Mouse (Mus musculus) limb, embryonic 12.5 days (tissue): Measurements from ENCODE around the gene Slc23a4. TPM values are rescaled to one million over a fixed set of nuclear protein-coding genes. Genes with fewer than 3 reads are reported as not detected.

Source experiments
- ATAC-seq: fragments of 200-750 bp; cut with Nextera tagmentation; 2 replicates; pipeline ENCODE4 v1.8.0; 2017; ENCODE audit warnings: low read depth, moderate TSS enrichment; ENCODE audit not compliant: insufficient number of reproducible peaks, insufficient read depth, low FRiP score, low TSS enrichment
- H3K27ac ChIP-seq: fragments of 300-500 bp; sonication (generic); 2 replicates; pipeline ENCODE4 v1.5.1; 2016; ENCODE audit warnings: mild to moderate bottlenecking, moderate library complexity
- H3K27me3 ChIP-seq: fragments of 300-500 bp; sonication (generic); 2 replicates; pipeline ENCODE4 v1.6.1; 2016; ENCODE audit warnings: mild to moderate bottlenecking, moderate library complexity
- H3K36me3 ChIP-seq: fragments of 300-500 bp; sonication (generic); 2 replicates; pipeline ENCODE4 v1.6.1; 2016; ENCODE audit warnings: mild to moderate bottlenecking, moderate library complexity
- H3K4me1 ChIP-seq: fragments of 300-500 bp; sonication (generic); replicated peaks from 2 replicates; pipeline ENCODE4 v1.6.1; 2016
- H3K4me2 ChIP-seq: fragments of 300-500 bp; sonication (generic); 2 replicates; pipeline ENCODE4 v1.6.1; 2016; ENCODE audit warnings: mild to moderate bottlenecking, moderate library complexity
- H3K4me3 ChIP-seq: fragments of 300-500 bp; sonication (generic); replicated peaks from 2 replicates; pipeline ENCODE4 v1.5.1; 2016; ENCODE audit warnings: mild to moderate bottlenecking
- H3K9ac ChIP-seq: fragments of 300-500 bp; sonication (generic); replicated peaks from 2 replicates; pipeline ENCODE4 v1.6.1; 2016; ENCODE audit warnings: mild to moderate bottlenecking, moderate library complexity
- H3K9me3 ChIP-seq: fragments of 300-500 bp; sonication (generic); 2 replicates; pipeline ENCODE4 v1.6.1; 2016; ENCODE audit warnings: mild to moderate bottlenecking, moderate library complexity
- WGBS: fragments of 180-500 bp; shearing (Covaris S2); methylation state at CpG from one replicate; pipeline ENCODE4 v1.1.7; 2016; 5-methylcytosine and 5-hydroxymethylcytosine counted together
- polyA plus RNA-seq: library from polyadenylated mRNA; unstranded; fragments of >200 nt; fragmentation: Nextera tagmentation; extraction: Ambion mirVana; gene quantifications from 2 replicates; pipeline ENCODE4 v1.2.1, GENCODE M21; 2016

Gene Slc23a4
- polyA plus RNA-seq: 0.37 and 0.56 TPM in 2 replicates

GRCm38 (mm10) chr6:34988081-34988761 is at the start of gene Slc23a4:
Gene Slc23a4 (minus strand): TSS chr6:34988404.
- H3K4me1 ChIP-seq: peaks cover 20% of the 10 kb centered on the region
- no peak within 1 kb of the TSS for H3K4me3 ChIP-seq
- ATAC-seq: no peak
- H3K27me3 ChIP-seq: no peaks in the 10 kb centered on the region
- H3K4me2 ChIP-seq: peak within 1 kb of the TSS; percentile 36
- H3K36me3 ChIP-seq: no peaks in the 10 kb centered on the region
- 13% methylated on average over 20 of the region's 20 CpGs for WGBS
- no peak within 1 kb of the TSS for H3K9ac ChIP-seq
- no peaks in the 10 kb centered on the region for H3K9me3 ChIP-seq
- no peak within 1 kb of the TSS for H3K27ac ChIP-seq

DNA sequence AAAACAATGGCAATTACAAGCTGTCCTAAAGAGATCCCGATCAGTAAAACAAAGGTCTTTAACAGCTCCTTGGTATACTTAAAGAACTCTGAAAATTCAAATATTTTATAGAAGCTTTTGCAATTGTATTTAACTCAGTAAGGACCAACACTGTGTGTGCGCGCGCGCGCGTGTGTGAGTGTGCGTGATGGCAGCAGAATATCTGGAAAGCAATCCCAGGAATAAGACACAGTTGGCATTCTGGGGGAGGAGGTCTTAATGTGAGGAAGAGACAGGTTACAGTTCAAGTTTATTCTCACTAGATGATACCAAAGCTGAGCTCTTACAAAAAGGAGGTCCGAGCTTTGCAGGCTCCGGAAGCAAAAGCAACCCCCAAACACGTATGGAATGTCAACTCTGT is 45.1 kb upstream of the Slc23a4 start:
- Histone ChIP-seq H3K27me3 (no peaks in the 10 kb centered on the region), H3K9ac (no peak overlapping the region), H3K4me1 (no peaks in the 10 kb centered on the region), H3K4me3 (no peak overlapping the region), H3K4me2 (no peak overlapping the region), H3K27ac (no peak overlapping the region), H3K9me3 (no peaks in the 10 kb centered on the region), H3K36me3 (peaks cover 12% of the 10 kb centered on the region; the same call in 1 of the 2 replicates)
- 97% methylated on average over 11 of the region's 11 CpGs for WGBS
- ATAC-seq: no peak

DNA sequence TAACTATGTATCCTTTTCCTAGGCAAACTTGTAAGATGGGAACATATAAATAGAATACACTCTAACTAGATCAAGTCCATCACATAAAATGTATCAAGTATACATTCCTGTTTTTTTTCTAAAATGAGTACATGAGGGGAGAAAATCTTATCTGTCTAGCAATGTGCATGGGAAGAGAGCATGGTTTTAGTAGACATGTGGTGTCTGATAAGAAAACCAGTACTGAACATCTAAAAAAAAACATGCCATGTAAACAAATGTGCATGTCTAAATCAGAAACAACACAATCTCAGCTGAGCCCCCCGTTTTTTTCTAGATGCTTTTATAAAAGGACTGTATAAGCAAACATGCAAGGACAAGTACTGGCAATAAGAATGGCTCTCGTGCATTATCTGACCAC is 44.5 kb upstream of the Slc23a4 start:
- ATAC-seq: no peak
- H3K4me3 ChIP-seq: no peak overlapping the region

GRCm38 (mm10) chr6:35030811-35031210 is 42.6 kb upstream of the Slc23a4 start:
- Histone ChIP-seq H3K9me3 (no peaks in the 10 kb centered on the region), H3K4me3 (no peak overlapping the region), H3K36me3 (no peaks in the 10 kb centered on the region), H3K27ac (no peak overlapping the region), H3K9ac (no peak overlapping the region), H3K4me1 (no peaks in the 10 kb centered on the region; the same call in 1 of the 2 replicates), H3K27me3 (no peaks in the 10 kb centered on the region), H3K4me2 (no peak overlapping the region)
- WGBS: 90% methylated on average over 4 of the region's 4 CpGs
- ATAC-seq: no peak

More for the DNA sequence above, 44.5 kb upstream of the Slc23a4 start:
- Histone ChIP-seq H3K9me3 (no peaks in the 10 kb centered on the region), H3K9ac (no peak overlapping the region), H3K4me1 (no peaks in the 10 kb centered on the region), H3K27me3 (no peaks in the 10 kb centered on the region), H3K27ac (no peak overlapping the region), H3K4me2 (no peak overlapping the region), H3K36me3 (peaks cover 12% of the 10 kb centered on the region; the same call in 1 of the 2 replicates)
- WGBS: 84% methylated on average over 2 of the region's 2 CpGs

- Histone ChIP-seq H3K27ac (no peak overlapping the region), H3K9ac (no peak overlapping the region), H3K36me3 (no peaks in the 10 kb centered on the region), H3K4me2 (no peak overlapping the region), H3K4me1 (peaks cover 3% of the 10 kb centered on the region; the same call in 1 of the 2 replicates), H3K4me3 (no peak overlapping the region), H3K27me3 (no peaks in the 10 kb centered on the region), H3K9me3 (no peaks in the 10 kb centered on the region)
- ATAC-seq: no peak
- WGBS: 94% methylated on average over 6 of the region's 6 CpGs
These were observed 42.0 kb upstream of the Slc23a4 start for GRCm38 (mm10) chr6:35030226-35030625.

- no peak overlapping the region for H3K9ac ChIP-seq
- H3K27me3 ChIP-seq: no peaks in the 10 kb centered on the region
- H3K4me1 ChIP-seq: peaks cover 9% of the 10 kb centered on the region; the same call in 1 of the 2 replicates
- no peak overlapping the region for H3K4me2 ChIP-seq
- H3K4me3 ChIP-seq: no peak overlapping the region
- WGBS: 97% methylated on average over 2 of the region's 2 CpGs
- H3K9me3 ChIP-seq: no peaks in the 10 kb centered on the region
- peaks cover 2% of the 10 kb centered on the region for H3K36me3 ChIP-seq
- no peak for ATAC-seq
- no peak overlapping the region for H3K27ac ChIP-seq
These were observed 39.8 kb upstream of the Slc23a4 start for GRCm38 (mm10) chr6:35028023-35028422.

- H3K27me3 ChIP-seq: no peaks in the 10 kb centered on the region
- no peak overlapping the region for H3K9ac ChIP-seq
- no peak overlapping the region for H3K4me2 ChIP-seq
- peaks cover 9% of the 10 kb centered on the region; the same call in 1 of the 2 replicates for H3K4me1 ChIP-seq
- no peak overlapping the region for H3K4me3 ChIP-seq
- ATAC-seq: no peak
- H3K9me3 ChIP-seq: no peaks in the 10 kb centered on the region
- H3K27ac ChIP-seq: no peak overlapping the region
- H3K36me3 ChIP-seq: peaks cover 8% of the 10 kb centered on the region
- 65% methylated on average over 6 of the region's 6 CpGs for WGBS
These were observed 39.1 kb upstream of the Slc23a4 start for GRCm38 (mm10) chr6:35027257-35027656.

GRCm38 (mm10) chr6:35016624-35017023 is 28.4 kb upstream of the Slc23a4 start:
- Histone ChIP-seq H3K27me3 (no peaks in the 10 kb centered on the region), H3K4me1 (no peaks in the 10 kb centered on the region), H3K36me3 (peaks cover 8% of the 10 kb centered on the region; the same call in 1 of the 2 replicates), H3K4me2 (no peak overlapping the region), H3K9me3 (no peaks in the 10 kb centered on the region), H3K4me3 (no peak overlapping the region), H3K27ac (no peak overlapping the region), H3K9ac (no peak overlapping the region)
- ATAC-seq: no peak
- 92% methylated on average over 5 of the region's 5 CpGs for WGBS

DNA sequence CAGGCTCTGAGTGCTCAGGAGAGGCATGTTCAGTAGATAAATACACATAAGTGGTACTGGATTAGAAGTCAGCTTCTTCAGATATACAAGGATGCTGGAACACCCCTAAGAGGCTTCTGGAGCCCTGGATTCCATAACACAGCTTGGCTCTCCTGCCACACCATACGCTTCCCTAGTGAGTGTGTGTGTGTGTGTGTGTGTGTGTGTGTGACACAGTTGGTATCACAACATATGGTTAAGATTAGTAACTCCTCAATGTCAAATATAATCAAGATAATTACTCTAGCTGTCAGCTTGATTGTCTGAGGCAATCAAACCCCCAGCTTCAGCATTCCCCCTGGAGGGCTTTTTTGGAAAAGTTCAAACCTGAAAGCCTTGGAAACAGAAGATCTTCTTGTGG is 23.7 kb upstream of the Slc23a4 start:
- no peak for ATAC-seq
- H3K4me2 ChIP-seq: no peak overlapping the region
- no peaks in the 10 kb centered on the region for H3K27me3 ChIP-seq
- H3K4me3 ChIP-seq: no peak overlapping the region
- no peak overlapping the region for H3K27ac ChIP-seq
- no peak overlapping the region for H3K9ac ChIP-seq
- H3K36me3 ChIP-seq: no peaks in the 10 kb centered on the region
- no peaks in the 10 kb centered on the region for H3K4me1 ChIP-seq
- 84% methylated on average over 1 of the region's 1 CpGs for WGBS
- H3K9me3 ChIP-seq: no peaks in the 10 kb centered on the region

GRCm38 (mm10) chr6:35010705-35011104 is 22.5 kb upstream of the Slc23a4 start:
- ATAC-seq: no peak

GRCm38 (mm10) chr6:35002261-35002669 is 14.1 kb upstream of the Slc23a4 start:
- H3K9me3 ChIP-seq: no peaks in the 10 kb centered on the region
- H3K27ac ChIP-seq: no peak overlapping the region
- no peak for ATAC-seq
- no peaks in the 10 kb centered on the region for H3K27me3 ChIP-seq
- no peaks in the 10 kb centered on the region for H3K4me1 ChIP-seq
- H3K36me3 ChIP-seq: no peaks in the 10 kb centered on the region
- no peak overlapping the region for H3K4me2 ChIP-seq
- no peak overlapping the region for H3K9ac ChIP-seq
- H3K4me3 ChIP-seq: no peak overlapping the region
- 84% methylated on average over 18 of the region's 18 CpGs for WGBS

More at GRCm38 (mm10) chr6:35010705-35011104, 22.5 kb upstream of the Slc23a4 start:
- H3K4me3 ChIP-seq: no peak overlapping the region
- H3K36me3 ChIP-seq: no peaks in the 10 kb centered on the region
- H3K4me1 ChIP-seq: no peaks in the 10 kb centered on the region
- H3K4me2 ChIP-seq: no peak overlapping the region
- H3K9me3 ChIP-seq: no peaks in the 10 kb centered on the region
- no peaks in the 10 kb centered on the region for H3K27me3 ChIP-seq
- no peak overlapping the region for H3K27ac ChIP-seq
- 94% methylated on average over 5 of the region's 5 CpGs for WGBS
- no peak overlapping the region for H3K9ac ChIP-seq

GRCm38 (mm10) chr6:34999101-34999500 is 10.9 kb upstream of the Slc23a4 start:
- Histone ChIP-seq H3K36me3 (no peaks in the 10 kb centered on the region), H3K4me2 (peak overlapping the region; percentile 33), H3K4me1 (peaks cover 5% of the 10 kb centered on the region), H3K27me3 (no peaks in the 10 kb centered on the region), H3K27ac (no peak overlapping the region), H3K4me3 (no peak overlapping the region), H3K9ac (no peak overlapping the region), H3K9me3 (no peaks in the 10 kb centered on the region)
- WGBS: 9% methylated on average over 4 of the region's 4 CpGs
- ATAC-seq: no peak
